Mouse (Mus musculus) CD4-positive naive resting alpha-beta T cell, adult 76 days (primary cell): ENCODE results near the gene Atp8b4. TPM values are rescaled to one million over a fixed set of nuclear protein-coding genes. Genes with fewer than 3 reads are reported as not detected.

Experiments used
- total RNA-seq: library from RNA; stranded (reverse); gene quantifications from one replicate; pipeline ENCODE4 v1.2.4, GENCODE M21; 2023

Gene Atp8b4
- 37.1 TPM for total RNA-seq

GRCm38 (mm10) chr2:126500521-126500920 lies at the start of gene Atp8b4:
Gene Atp8b4, minus strand, starts transcription at chr2:126500674.

Other genes with a start within 250 kb of the Atp8b4 start
- gene Slc27a2, start 51.7 kb upstream of the Atp8b4 start, total RNA-seq: not detected
- 2.1 TPM for gene Hdc, start 118.6 kb upstream of the Atp8b4 start, total RNA-seq
- gene Gabpb1, start 175.7 kb upstream of the Atp8b4 start, total RNA-seq: 61.6 TPM
- 39.5 TPM for gene Usp8, start 206.7 kb upstream of the Atp8b4 start, total RNA-seq